Mouse (Mus musculus) midbrain, embryonic 16.5 days (tissue): ENCODE results near the gene Col23a1. TPM values are rescaled to one million over a fixed set of nuclear protein-coding genes. Genes with fewer than 3 reads are reported as not detected.

Source experiments
- ATAC-seq: fragments of 200-750 bp; cut with Nextera tagmentation; 2 replicates; pipeline ENCODE4 v1.8.0; 2017; ENCODE audit warnings: moderate TSS enrichment
- H3K27ac ChIP-seq: fragments of 300-500 bp; sonication (generic); 2 replicates; pipeline ENCODE4 v1.5.1; 2014; ENCODE audit warnings: mild to moderate bottlenecking, low read length, mixed read lengths
- H3K27me3 ChIP-seq: fragments of 300-500 bp; sonication (generic); 2 replicates; pipeline ENCODE4 v1.6.1; 2014; ENCODE audit warnings: low read depth, low read length, mixed read lengths; ENCODE audit not compliant: control insufficient read depth, insufficient read depth
- H3K36me3 ChIP-seq: fragments of 300-500 bp; sonication (generic); 2 replicates; pipeline ENCODE4 v1.6.1; 2014; ENCODE audit warnings: mild to moderate bottlenecking, low read length, moderate library complexity, mixed read lengths; ENCODE audit not compliant: control insufficient read depth, insufficient read depth
- H3K4me1 ChIP-seq: fragments of 300-500 bp; sonication (generic); 2 replicates; pipeline ENCODE4 v1.6.1; 2014; ENCODE audit warnings: mild to moderate bottlenecking, low read length, mixed read lengths; ENCODE audit not compliant: control insufficient read depth, insufficient read depth
- H3K4me2 ChIP-seq: fragments of 300-500 bp; sonication (generic); 2 replicates; pipeline ENCODE4 v1.6.1; 2014; ENCODE audit warnings: mild to moderate bottlenecking, low read length, mixed read lengths
- H3K4me3 ChIP-seq: fragments of 300-500 bp; sonication (generic); 2 replicates; pipeline ENCODE4 v1.5.1; 2014; ENCODE audit warnings: low read depth, mild to moderate bottlenecking, low read length, moderate library complexity, mixed read lengths
- H3K9ac ChIP-seq: fragments of 300-500 bp; sonication (generic); 2 replicates; pipeline ENCODE4 v1.6.1; 2014; ENCODE audit warnings: low read depth, low read length, mixed read lengths
- H3K9me3 ChIP-seq: fragments of 300-500 bp; sonication (generic); replicated peaks from 2 replicates; pipeline ENCODE4 v1.6.1; 2014; ENCODE audit warnings: mild to moderate bottlenecking, low read length, mixed read lengths; ENCODE audit not compliant: control insufficient read depth, poor library complexity, severe bottlenecking
- WGBS: fragments of 180-500 bp; shearing (Covaris S2); extraction: QIAGEN DNeasy Blood & Tissue Kit; methylation state at CpG from one replicate; pipeline ENCODE4 v1.1.7; 2014; 5-methylcytosine and 5-hydroxymethylcytosine counted together
- polyA plus RNA-seq: library from polyadenylated mRNA; unstranded; fragments of >200 nt; fragmentation: Nextera tagmentation; extraction: Ambion mirVana; gene quantifications from 2 replicates; pipeline ENCODE4 v1.2.1, GENCODE M21; 2015

Col23a1 gene
- polyA plus RNA-seq, 1 experiment from 2014 or later, result 3.0 TPM

GRCm38 (mm10) chr11:51554590-51554989 lies 264.9 kb downstream of the Col23a1 start:
- 66% methylated on average over 9 of the region's 10 CpGs for WGBS
- H3K4me3 ChIP-seq, result 0 out of 2 replicates have a peak overlapping the region, but pooled peaks have one; percentile 6

GRCm38 (mm10) chr11:51555066-51555465 lies 265.3 kb downstream of the Col23a1 start:
- H3K4me1 ChIP-seq, result no peaks in the 10 kb centered on the region
- no peak overlapping the region for H3K4me3 ChIP-seq
- H3K27ac ChIP-seq, result no peak overlapping the region
- H3K9me3 ChIP-seq, result no peaks in the 10 kb centered on the region
- no peak overlapping the region for H3K9ac ChIP-seq
- 58% methylated on average over 2 of the region's 2 CpGs for WGBS
- H3K4me2 ChIP-seq, result no peak overlapping the region
- H3K27me3 ChIP-seq, result no peaks in the 10 kb centered on the region
- no peak for ATAC-seq
- no peaks in the 10 kb centered on the region for H3K36me3 ChIP-seq

More at GRCm38 (mm10) chr11:51554590-51554989, 264.9 kb downstream of the Col23a1 start:
- no peaks in the 10 kb centered on the region for H3K9me3 ChIP-seq
- no peak overlapping the region for H3K9ac ChIP-seq
- H3K4me2 ChIP-seq, result no peak overlapping the region
- H3K27ac ChIP-seq, result no peak overlapping the region
- no peaks in the 10 kb centered on the region for H3K36me3 ChIP-seq
- H3K4me1 ChIP-seq, result no peaks in the 10 kb centered on the region
- H3K27me3 ChIP-seq, result no peaks in the 10 kb centered on the region
- no peak for ATAC-seq

GRCm38 (mm10) chr11:51563276-51563675 lies 273.6 kb downstream of the Col23a1 start:
- no peaks in the 10 kb centered on the region for H3K9me3 ChIP-seq
- ATAC-seq, result no peak
- 92% methylated on average over 1 of the region's 1 CpGs for WGBS
- H3K4me2 ChIP-seq, result no peak overlapping the region
- H3K4me1 ChIP-seq, result no peaks in the 10 kb centered on the region
- H3K27ac ChIP-seq, result no peak overlapping the region
- no peaks in the 10 kb centered on the region for H3K27me3 ChIP-seq
- no peaks in the 10 kb centered on the region for H3K36me3 ChIP-seq
- H3K9ac ChIP-seq, result no peak overlapping the region
- H3K4me3 ChIP-seq, result no peak overlapping the region

GRCm38 (mm10) chr11:51565062-51565461 lies 275.3 kb downstream of the Col23a1 start:
- 30% methylated on average over 3 of the region's 3 CpGs for WGBS
- Histone ChIP-seq H3K9ac (no peak overlapping the region), H3K4me1 (no peaks in the 10 kb centered on the region), H3K27ac (no peak overlapping the region), H3K9me3 (no peaks in the 10 kb centered on the region), H3K4me2 (no peak overlapping the region), H3K27me3 (no peaks in the 10 kb centered on the region), H3K36me3 (no peaks in the 10 kb centered on the region), H3K4me3 (no peak overlapping the region)
- ATAC-seq, result no peak

- H3K27ac ChIP-seq, result no peak overlapping the region
- no peaks in the 10 kb centered on the region for H3K27me3 ChIP-seq
- ATAC-seq, result no peak
- 93% methylated on average over 6 of the region's 6 CpGs for WGBS
- no peaks in the 10 kb centered on the region for H3K4me1 ChIP-seq
- H3K9ac ChIP-seq, result no peak overlapping the region
- H3K4me3 ChIP-seq, result no peak overlapping the region
- H3K36me3 ChIP-seq, result no peaks in the 10 kb centered on the region
- H3K4me2 ChIP-seq, result no peak overlapping the region
- no peaks in the 10 kb centered on the region for H3K9me3 ChIP-seq
Observed at GRCm38 (mm10) chr11:51565951-51566350, 276.2 kb downstream of the Col23a1 start.

- Histone ChIP-seq H3K36me3 (no peaks in the 10 kb centered on the region), H3K4me2 (no peak overlapping the region), H3K27ac (no peak overlapping the region), H3K9ac (no peak overlapping the region), H3K27me3 (no peaks in the 10 kb centered on the region), H3K9me3 (no peaks in the 10 kb centered on the region), H3K4me3 (no peak overlapping the region), H3K4me1 (no peaks in the 10 kb centered on the region)
- ATAC-seq, result no peak
- WGBS, result 94% methylated on average over 4 of the region's 4 CpGs
Observed at GRCm38 (mm10) chr11:51568801-51569200, 279.1 kb downstream of the Col23a1 start.

GRCm38 (mm10) chr11:51576454-51576853 lies 286.7 kb downstream of the Col23a1 start:
- H3K27ac ChIP-seq, result no peak overlapping the region
- no peaks in the 10 kb centered on the region; the same call in 1 of the 2 replicates for H3K4me1 ChIP-seq
- no peak overlapping the region for H3K4me3 ChIP-seq
- no peaks in the 10 kb centered on the region for H3K9me3 ChIP-seq
- no peak for ATAC-seq
- H3K4me2 ChIP-seq, result no peak overlapping the region
- H3K9ac ChIP-seq, result no peak overlapping the region
- no peaks in the 10 kb centered on the region for H3K27me3 ChIP-seq
- WGBS, result 61% methylated on average over 4 of the region's 4 CpGs
- H3K36me3 ChIP-seq, result no peaks in the 10 kb centered on the region

- Histone ChIP-seq H3K4me1 (no peaks in the 10 kb centered on the region; the same call in 1 of the 2 replicates), H3K9me3 (no peaks in the 10 kb centered on the region), H3K36me3 (no peaks in the 10 kb centered on the region), H3K4me3 (no peak overlapping the region), H3K9ac (no peak overlapping the region), H3K27me3 (no peaks in the 10 kb centered on the region), H3K27ac (no peak overlapping the region), H3K4me2 (no peak overlapping the region)
- WGBS, result 88% methylated on average over 7 of the region's 7 CpGs
- ATAC-seq, result no peak
Observed at GRCm38 (mm10) chr11:51577587-51577986, 287.9 kb downstream of the Col23a1 start.

GRCm38 (mm10) chr11:51579024-51579423 lies 289.3 kb downstream of the Col23a1 start:
- 69% methylated on average over 4 of the region's 4 CpGs for WGBS
- no peaks in the 10 kb centered on the region for H3K27me3 ChIP-seq
- H3K9me3 ChIP-seq, result no peaks in the 10 kb centered on the region
- no peaks in the 10 kb centered on the region for H3K36me3 ChIP-seq
- H3K4me2 ChIP-seq, result no peak overlapping the region
- no peak overlapping the region for H3K27ac ChIP-seq
- no peak overlapping the region for H3K4me3 ChIP-seq
- no peak overlapping the region for H3K9ac ChIP-seq
- no peak for ATAC-seq
- H3K4me1 ChIP-seq, result peaks cover 6% of the 10 kb centered on the region
